Mouse (Mus musculus): ENCODE results near the gene Fer1l4. TPM values are rescaled to one million over a fixed set of nuclear protein-coding genes. Genes with fewer than 3 reads are reported as not detected.

The Fer1l4 gene
- total and polyA plus RNA-seq, 2 experiments from 2014 or later = 0.19 TPM; not detected in 1

DNA sequence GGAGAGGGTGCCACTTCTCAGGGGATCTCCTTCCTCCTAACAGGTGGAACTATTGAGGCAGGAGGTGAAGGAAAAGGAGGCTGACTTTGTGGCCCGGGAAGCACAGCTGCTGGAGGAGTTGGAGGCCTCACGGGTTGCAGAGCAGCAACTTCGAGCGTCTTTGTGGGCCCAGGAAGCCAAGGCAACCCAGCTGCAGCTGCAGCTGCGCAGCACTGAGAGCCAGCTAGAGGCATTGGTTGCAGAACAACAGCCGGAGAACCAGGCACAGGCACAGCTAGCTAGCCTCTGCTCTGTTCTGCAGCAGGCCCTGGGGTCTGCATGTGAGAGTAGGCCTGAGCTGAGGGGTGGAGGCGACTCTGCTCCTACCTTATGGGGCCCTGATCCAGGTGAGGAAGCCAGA is 67.0 kb downstream of the Fer1l4 start:
- Histone ChIP-seq H3K4me1 (ENCODE audit: insufficient read depth) (no peaks in the 10 kb centered on the region), H3K4me3 (ENCODE audit: low read depth, low read length) (no peak overlapping the region), H3K9ac (no peak overlapping the region), H3K27me3 (ENCODE audit: insufficient read depth, low read length) (no peaks in the 10 kb centered on the region), H3K9me3 (ENCODE audit: low read length) (no peaks in the 10 kb centered on the region), H3K27ac (ENCODE audit: low read depth, low read length) (no peak overlapping the region), H3K4me2 (ENCODE audit: low read depth) (no peak overlapping the region), H3K36me3 (ENCODE audit: insufficient read depth) (peaks cover 89% of the 10 kb centered on the region)
- 91% methylated on average over 7 of the region's 7 CpGs for WGBS
- no peak for DNase-seq
- ATAC-seq = no peak
- TF ChIP-seq CTCF (IDR thresholded peaks at IDR 0.05; ENCODE audit: low read depth) = no peak

DNA sequence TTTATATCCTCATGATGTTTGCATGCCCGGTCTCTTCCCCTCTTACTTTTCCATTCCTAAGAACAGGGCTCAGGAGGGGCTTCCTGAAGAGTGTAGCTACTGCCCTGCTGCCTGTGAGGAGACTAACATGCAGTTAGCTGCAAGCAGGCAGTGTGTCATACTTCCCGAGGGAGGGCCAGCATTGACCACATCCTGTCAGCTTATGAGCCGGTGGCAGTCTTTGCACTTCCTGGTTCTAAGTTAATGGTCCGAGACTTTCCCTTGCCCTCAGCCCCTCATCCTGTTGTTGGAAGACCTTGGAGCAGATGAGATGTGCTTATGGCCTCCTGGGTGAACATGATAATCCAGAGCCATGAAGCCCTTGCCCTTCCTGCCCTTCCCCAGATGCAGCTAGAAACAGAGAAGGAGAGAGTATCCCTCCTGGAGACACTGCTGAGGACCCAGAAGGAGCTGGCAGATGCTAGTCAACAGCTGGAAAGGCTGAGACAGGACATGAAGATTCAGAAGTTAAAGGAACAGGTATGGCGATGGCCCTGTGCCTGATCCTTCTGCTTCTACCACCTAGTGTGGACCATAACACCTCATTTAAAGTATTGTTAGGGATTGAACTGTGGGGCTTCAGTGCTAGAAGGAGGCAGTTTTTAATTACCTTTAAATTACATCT is 73.3 kb downstream of the Fer1l4 start:
- 88% methylated on average over 5 of the region's 5 CpGs for WGBS
- Histone ChIP-seq H3K4me2 (ENCODE audit: low read depth) (no peak overlapping the region), H3K4me3 (ENCODE audit: low read depth, low read length) (no peak overlapping the region), H3K9me3 (ENCODE audit: low read length) (no peaks in the 10 kb centered on the region), H3K27ac (ENCODE audit: low read depth, low read length) (no peak overlapping the region), H3K36me3 (ENCODE audit: insufficient read depth) (peaks cover 86% of the 10 kb centered on the region), H3K4me1 (ENCODE audit: insufficient read depth) (no peaks in the 10 kb centered on the region), H3K27me3 (ENCODE audit: insufficient read depth, low read length) (no peaks in the 10 kb centered on the region), H3K9ac (no peak overlapping the region)
- ATAC-seq (no peak), DNase-seq (no peak)
- no peak for TF ChIP-seq CTCF (IDR thresholded peaks at IDR 0.05; ENCODE audit: low read depth)

DNA sequence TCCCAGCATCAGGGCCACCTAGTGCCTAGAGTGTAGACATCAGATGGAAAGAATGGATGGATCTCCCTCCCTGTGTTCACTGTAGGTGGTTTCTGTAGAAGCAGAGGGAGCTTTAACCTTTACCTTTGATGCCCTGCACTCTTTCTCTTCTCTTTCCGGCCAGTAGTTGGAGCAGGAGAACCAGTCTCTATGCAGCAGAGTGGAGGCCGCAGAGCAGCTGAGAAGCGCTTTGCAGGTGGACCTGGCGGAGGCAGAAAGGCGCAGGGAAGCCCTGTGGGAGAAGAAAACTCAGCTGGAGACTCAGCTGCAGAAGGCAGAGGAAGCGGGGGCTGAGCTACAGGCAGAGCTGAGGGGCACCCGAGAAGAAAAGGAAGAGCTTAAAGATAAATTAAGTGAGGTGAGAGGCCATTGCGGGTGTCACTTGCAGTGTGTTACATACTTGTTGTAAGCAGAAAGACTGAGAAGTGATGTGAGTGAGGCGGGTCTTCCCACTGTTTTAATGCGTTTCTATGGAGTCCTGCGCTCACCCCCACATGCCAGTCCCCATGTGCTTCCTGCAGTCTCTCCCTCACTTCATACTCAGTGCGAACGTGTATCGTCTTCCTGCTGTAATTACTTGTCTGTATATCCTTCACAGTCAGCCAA is 78.5 kb downstream of the Fer1l4 start:
- Histone ChIP-seq H3K9me3 (ENCODE audit: low read length) (no peaks in the 10 kb centered on the region), H3K4me2 (ENCODE audit: low read depth) (no peak overlapping the region), H3K9ac (no peak overlapping the region), H3K4me1 (ENCODE audit: insufficient read depth) (no peaks in the 10 kb centered on the region), H3K36me3 (ENCODE audit: insufficient read depth) (peaks cover 84% of the 10 kb centered on the region), H3K27ac (ENCODE audit: low read depth, low read length) (no peak overlapping the region), H3K4me3 (ENCODE audit: low read depth, low read length) (no peak overlapping the region), H3K27me3 (ENCODE audit: insufficient read depth, low read length) (no peaks in the 10 kb centered on the region)
- ATAC-seq (no peak), DNase-seq (no peak)
- peak; percentile 16; the same call in 1 of the 2 replicates for TF ChIP-seq CTCF (IDR thresholded peaks at IDR 0.05; ENCODE audit: low read depth)
- WGBS = 82% methylated on average over 14 of the region's 14 CpGs

DNA sequence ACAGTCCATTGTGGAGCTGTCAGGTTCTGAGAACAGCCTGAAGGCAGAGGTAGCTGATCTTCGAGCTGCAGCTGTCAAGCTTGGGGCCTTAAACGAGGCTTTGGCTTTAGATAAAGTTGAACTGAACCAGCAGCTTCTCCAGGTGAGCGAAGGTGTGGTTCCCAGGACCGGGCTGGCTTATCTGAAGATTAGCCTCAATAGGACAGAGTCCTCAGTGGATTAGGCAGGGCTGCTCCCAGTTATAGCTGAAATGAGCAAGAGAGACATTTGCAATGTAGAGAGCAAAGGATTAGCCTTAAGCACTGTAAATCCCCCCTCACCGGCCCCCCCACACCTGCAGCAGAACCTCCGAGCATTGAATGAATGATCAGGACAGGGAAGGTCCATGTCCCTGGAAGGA is 79.4 kb downstream of the Fer1l4 start:
- TF ChIP-seq CTCF (IDR thresholded peaks at IDR 0.05; ENCODE audit: low read depth) = no peak
- Histone ChIP-seq H3K9me3 (ENCODE audit: low read length) (no peaks in the 10 kb centered on the region), H3K27me3 (ENCODE audit: insufficient read depth, low read length) (no peaks in the 10 kb centered on the region), H3K4me1 (ENCODE audit: insufficient read depth) (no peaks in the 10 kb centered on the region), H3K9ac (no peak overlapping the region), H3K27ac (ENCODE audit: low read depth, low read length) (no peak overlapping the region), H3K36me3 (ENCODE audit: insufficient read depth) (peaks cover 85% of the 10 kb centered on the region), H3K4me3 (ENCODE audit: low read depth, low read length) (no peak overlapping the region), H3K4me2 (ENCODE audit: low read depth) (no peak overlapping the region)
- WGBS = 82% methylated on average over 6 of the region's 6 CpGs
- DNase-seq = no peak
- no peak for ATAC-seq

Other genes with a start within 250 kb of the Fer1l4 start
- 26.4 and 31.4 TPM in 2 replicates for gene BC029722, start 233.5 kb downstream of the Fer1l4 start, total RNA-seq (2014; rRNA removed)
- gene BC029722, start 233.5 kb downstream of the Fer1l4 start, polyA plus RNA-seq (2015; fragmentation: Nextera tagmentation; extraction: Ambion mirVana) = 53.4 and 55.5 TPM in 2 replicates
- gene Eif6, start 226.0 kb downstream of the Fer1l4 start, total RNA-seq (2014; rRNA removed) = 91.9 and 99.3 TPM in 2 replicates
- gene Eif6, start 226.0 kb downstream of the Fer1l4 start, polyA plus RNA-seq (2015; fragmentation: Nextera tagmentation; extraction: Ambion mirVana) = 145 and 171 TPM in 2 replicates
- not detected in 2 replicates for gene Fam83c, start 218.1 kb downstream of the Fer1l4 start, total RNA-seq (2014; rRNA removed)
- 0.06 and 0.12 TPM in 2 replicates for gene Fam83c, start 218.1 kb downstream of the Fer1l4 start, polyA plus RNA-seq (2015; fragmentation: Nextera tagmentation; extraction: Ambion mirVana)
- gene Uqcc1, start 122.6 kb downstream of the Fer1l4 start, total RNA-seq (2014; rRNA removed) = 43.5 and 67.7 TPM in 2 replicates
- gene Uqcc1, start 122.6 kb downstream of the Fer1l4 start, polyA plus RNA-seq (2015; fragmentation: Nextera tagmentation; extraction: Ambion mirVana) = 55.9 and 63.0 TPM in 2 replicates
- gene Gm15557, start 112.2 kb downstream of the Fer1l4 start, total RNA-seq (2014; rRNA removed) = not detected in 2 replicates
- not detected in 2 replicates for gene Gm15557, start 112.2 kb downstream of the Fer1l4 start, polyA plus RNA-seq (2015; fragmentation: Nextera tagmentation; extraction: Ambion mirVana)
- gene Gdf5, start 107.6 kb downstream of the Fer1l4 start, total RNA-seq (2014; rRNA removed) = 3.9 TPM in 2 replicates
- gene Gdf5, start 107.6 kb downstream of the Fer1l4 start, polyA plus RNA-seq (2015; fragmentation: Nextera tagmentation; extraction: Ambion mirVana) = 3.7 and 3.8 TPM in 2 replicates
- gene Cep250, start 96.5 kb downstream of the Fer1l4 start, total RNA-seq (2014; rRNA removed) = 17.2 and 18.7 TPM in 2 replicates
- 4.9 and 8.6 TPM in 2 replicates for gene Cep250, start 96.5 kb downstream of the Fer1l4 start, polyA plus RNA-seq (2015; fragmentation: Nextera tagmentation; extraction: Ambion mirVana)
- 1.0 and 1.1 TPM in 2 replicates for gene 6430550D23Rik, start 45.0 kb downstream of the Fer1l4 start, total RNA-seq (2014; rRNA removed)
- 0.57 and 1.1 TPM in 2 replicates for gene 6430550D23Rik, start 45.0 kb downstream of the Fer1l4 start, polyA plus RNA-seq (2015; fragmentation: Nextera tagmentation; extraction: Ambion mirVana)
- 253 and 279 TPM in 2 replicates for gene Ergic3, start 44.9 kb downstream of the Fer1l4 start, total RNA-seq (2014; rRNA removed)
- 445 and 473 TPM in 2 replicates for gene Ergic3, start 44.9 kb downstream of the Fer1l4 start, polyA plus RNA-seq (2015; fragmentation: Nextera tagmentation; extraction: Ambion mirVana)
- 7.1 and 7.2 TPM in 2 replicates for gene Spag4, start 12.2 kb upstream of the Fer1l4 start, total RNA-seq (2014; rRNA removed)
- 5.0 and 5.5 TPM in 2 replicates for gene Spag4, start 12.2 kb upstream of the Fer1l4 start, polyA plus RNA-seq (2015; fragmentation: Nextera tagmentation; extraction: Ambion mirVana)
- gene Cpne1, start 59.0 kb upstream of the Fer1l4 start, total RNA-seq (2014; rRNA removed) = 29.5 and 30.4 TPM in 2 replicates
- 5.1 and 13.2 TPM in 2 replicates for gene Cpne1, start 59.0 kb upstream of the Fer1l4 start, polyA plus RNA-seq (2015; fragmentation: Nextera tagmentation; extraction: Ambion mirVana)
- 28.6 and 31.6 TPM in 2 replicates for gene Rbm12, start 59.0 kb upstream of the Fer1l4 start, total RNA-seq (2014; rRNA removed)
- gene Rbm12, start 59.0 kb upstream of the Fer1l4 start, polyA plus RNA-seq (2015; fragmentation: Nextera tagmentation; extraction: Ambion mirVana) = 17.7 and 19.4 TPM in 2 replicates
- gene Gm28036, start 74.1 kb upstream of the Fer1l4 start, total RNA-seq (2014; rRNA removed) = 14.4 and 20.5 TPM in 2 replicates
- 8.6 and 13.0 TPM in 2 replicates for gene Gm28036, start 74.1 kb upstream of the Fer1l4 start, polyA plus RNA-seq (2015; fragmentation: Nextera tagmentation; extraction: Ambion mirVana)
- gene Romo1, start 91.1 kb upstream of the Fer1l4 start, total RNA-seq (2014; rRNA removed) = 91.3 and 132 TPM in 2 replicates
- 529 and 662 TPM in 2 replicates for gene Romo1, start 91.1 kb upstream of the Fer1l4 start, polyA plus RNA-seq (2015; fragmentation: Nextera tagmentation; extraction: Ambion mirVana)
- gene Nfs1, start 91.2 kb upstream of the Fer1l4 start, total RNA-seq (2014; rRNA removed) = 41.9 and 42.7 TPM in 2 replicates
- gene Nfs1, start 91.2 kb upstream of the Fer1l4 start, polyA plus RNA-seq (2015; fragmentation: Nextera tagmentation; extraction: Ambion mirVana) = 41.2 and 48.6 TPM in 2 replicates
- gene Rbm39, start 127.3 kb upstream of the Fer1l4 start, total RNA-seq (2014; rRNA removed) = 332 and 415 TPM in 2 replicates
- gene Rbm39, start 127.3 kb upstream of the Fer1l4 start, polyA plus RNA-seq (2015; fragmentation: Nextera tagmentation; extraction: Ambion mirVana) = 412 and 413 TPM in 2 replicates
- gene Phf20, start 143.5 kb upstream of the Fer1l4 start, total RNA-seq (2014; rRNA removed) = 45.9 and 57.1 TPM in 2 replicates
- gene Phf20, start 143.5 kb upstream of the Fer1l4 start, polyA plus RNA-seq (2015; fragmentation: Nextera tagmentation; extraction: Ambion mirVana) = 111 and 148 TPM in 2 replicates

Measured in forebrain, postnatal 0 days (tissue).